Mouse (Mus musculus) small intestine, adult 2 months (tissue): Measurements from ENCODE around the gene Rps16.

Experiments used
- CTCF ChIP-seq: fragments of 200-500 bp; IDR thresholded peaks from 2 replicates; pipeline ENCODE4 v1.5.1; 2012; ENCODE audit warnings: low read depth, mild to moderate bottlenecking, control low read depth, inconsistent platforms, low read length, moderate library complexity, mixed read lengths; ENCODE audit not compliant: insufficient replicate concordance, insufficient read length; ENCODE audit errors: extremely low read depth
- POLR2A ChIP-seq: fragments of 200-500 bp; IDR thresholded peaks from 2 replicates; pipeline ENCODE4 v1.6.1; 2012; ENCODE audit warnings: low read depth, mild to moderate bottlenecking, control low read depth, inconsistent platforms, low read length, moderate library complexity

DNA sequence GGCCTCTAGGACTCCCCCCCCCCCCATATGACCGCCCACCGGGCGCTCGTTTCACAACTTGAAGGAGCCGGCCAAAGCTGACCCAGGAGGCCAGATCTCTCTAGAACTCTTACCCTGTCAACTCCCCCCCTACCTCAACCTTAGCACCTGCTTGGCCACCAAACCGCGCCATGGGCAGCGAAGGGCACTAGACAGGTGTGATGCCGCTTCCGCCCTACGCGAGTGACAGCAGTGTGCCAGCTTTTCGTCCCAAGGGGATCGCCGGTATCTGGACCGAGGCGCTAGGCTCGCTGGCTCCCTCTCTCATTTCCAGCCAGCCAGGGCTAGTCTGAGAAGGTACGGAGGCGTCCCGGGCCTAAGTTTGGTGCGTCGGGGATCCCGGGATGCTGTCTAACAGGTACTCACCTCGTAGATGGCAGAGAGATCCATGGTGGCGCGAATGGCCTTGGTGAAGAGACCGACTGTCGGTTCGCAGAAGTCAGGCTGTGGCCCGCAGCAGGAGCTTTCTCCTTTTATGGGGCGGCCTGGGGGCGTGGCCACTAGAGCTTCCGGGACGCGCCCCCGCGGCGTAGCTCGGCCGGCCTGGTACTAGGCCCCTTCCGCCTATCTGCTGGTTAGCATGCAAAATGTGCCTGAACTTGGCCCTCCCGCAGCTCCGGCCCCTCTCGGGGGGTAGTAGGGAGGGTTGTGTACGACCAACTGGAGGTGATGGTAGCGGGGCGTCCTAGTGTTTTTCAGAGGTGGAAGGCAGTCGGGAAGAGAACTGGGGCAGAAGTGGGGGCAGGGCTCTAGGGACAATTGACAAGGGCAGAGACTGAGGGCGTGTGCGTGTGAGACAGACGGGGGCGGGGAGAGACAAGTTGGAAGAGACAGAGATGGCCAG is 28.6 kb downstream of the Rps16 start:
- TF ChIP-seq CTCF (no peak), POLR2A (peak; percentile 100)
